Mouse (Mus musculus): ENCODE results near the gene Tmem150b.
A peak's percentile ranks its signal among the peaks of the same experiment; 100 is the strongest.

Gene Tmem150b

DNA sequence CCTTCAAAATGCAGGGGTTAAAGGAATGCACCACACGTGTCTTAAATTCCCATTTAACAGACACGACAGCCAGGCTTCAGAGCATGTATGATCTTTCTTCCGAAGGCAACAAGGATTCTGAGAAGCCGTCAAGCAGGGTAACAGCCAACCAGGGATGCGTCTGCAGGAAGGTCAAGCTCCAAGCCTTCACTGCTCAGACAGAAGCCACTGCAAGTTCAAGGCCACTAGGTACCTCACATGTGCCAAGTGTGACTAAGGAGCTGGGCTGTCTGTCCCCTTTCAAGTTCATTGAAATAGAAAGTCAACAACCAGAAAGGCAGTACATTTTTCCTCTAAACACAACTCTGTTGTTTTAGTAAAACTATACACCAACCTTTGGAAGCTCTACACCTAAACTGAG lies 58.2 kb downstream of the Tmem150b start:
- Histone ChIP-seq H3K36me3 (ENCODE audit: insufficient read depth, low read length) (peaks cover 76% of the 10 kb centered on the region), H3K27me3 (ENCODE audit: insufficient read depth, low read length) (no peaks in the 10 kb centered on the region), H3K4me3 (replicated peaks; ENCODE audit: low read length) (no peak overlapping the region), H3K4me1 (replicated peaks; ENCODE audit: low read depth, low read length) (peaks cover 63% of the 10 kb centered on the region), H3K9me3 (ENCODE audit: low read length) (no peaks in the 10 kb centered on the region)
- TF ChIP-seq NANOG (IDR thresholded peaks at IDR 0.05; ENCODE audit: borderline replicate concordance, low read length) (no peak), CTCF (conservative IDR thresholded peaks at IDR 0.05; ENCODE audit: low read length) (no peak), POU5F1 (IDR thresholded peaks at IDR 0.05; ENCODE audit: borderline replicate concordance, low read length) (no peak)

DNA sequence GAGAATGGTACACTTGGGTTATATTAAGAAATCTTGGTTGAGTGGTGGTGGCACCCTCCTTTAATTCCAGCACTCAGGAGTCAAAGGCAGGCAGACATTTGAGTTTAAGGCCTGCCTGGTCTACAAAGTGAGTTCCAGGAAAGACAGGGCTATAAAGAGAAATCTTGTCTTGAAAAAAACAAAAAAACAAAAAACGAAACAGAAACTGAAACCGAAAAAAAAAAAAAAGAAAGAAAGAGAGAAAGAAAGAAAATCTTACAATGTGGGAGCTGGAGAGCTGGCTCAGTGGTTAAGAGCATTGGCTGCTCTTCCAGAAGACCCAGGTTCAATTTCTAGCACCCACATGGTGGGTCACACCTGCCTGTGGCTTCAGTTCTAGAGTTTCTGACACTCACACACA lies 61.3 kb downstream of the Tmem150b start:
- Histone ChIP-seq H3K36me3 (ENCODE audit: insufficient read depth, low read length) (peaks cover 64% of the 10 kb centered on the region), H3K9me3 (ENCODE audit: low read length) (no peaks in the 10 kb centered on the region), H3K27me3 (ENCODE audit: insufficient read depth, low read length) (no peaks in the 10 kb centered on the region), H3K4me1 (replicated peaks; ENCODE audit: low read depth, low read length) (peaks cover 62% of the 10 kb centered on the region), H3K4me3 (replicated peaks; ENCODE audit: low read length) (no peak overlapping the region)
- TF ChIP-seq CTCF (conservative IDR thresholded peaks at IDR 0.05; ENCODE audit: low read length) (no peak), NANOG (IDR thresholded peaks at IDR 0.05; ENCODE audit: borderline replicate concordance, low read length) (no peak), POU5F1 (IDR thresholded peaks at IDR 0.05; ENCODE audit: borderline replicate concordance, low read length) (no peak)

DNA sequence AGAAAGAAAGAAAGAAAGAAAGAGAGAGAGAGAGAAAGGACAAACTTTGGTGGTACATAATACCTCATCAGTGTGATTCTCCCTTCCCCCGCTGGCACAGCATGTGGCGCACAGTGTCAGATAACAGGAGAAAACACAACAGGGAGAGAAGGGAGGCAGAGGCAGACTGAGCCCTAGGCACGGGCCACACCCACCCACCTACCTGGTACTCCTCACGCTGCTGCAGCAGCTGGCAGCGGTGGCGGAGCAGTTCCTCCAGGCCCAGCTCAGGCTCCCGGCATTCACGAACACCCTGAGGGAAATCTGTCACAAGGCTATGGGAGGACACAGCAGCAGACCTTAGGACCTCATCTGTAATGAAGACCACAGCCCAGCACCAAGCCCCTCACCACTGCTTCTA lies 61.9 kb downstream of the Tmem150b start:
- TF ChIP-seq NANOG (IDR thresholded peaks at IDR 0.05; ENCODE audit: borderline replicate concordance, low read length): no peak
- TF ChIP-seq CTCF (conservative IDR thresholded peaks at IDR 0.05; ENCODE audit: low read length): no peak
- TF ChIP-seq POU5F1 (IDR thresholded peaks at IDR 0.05; ENCODE audit: borderline replicate concordance, low read length): no peak
- H3K9me3 ChIP-seq (ENCODE audit: low read length): no peaks in the 10 kb centered on the region
- no peaks in the 10 kb centered on the region for H3K27me3 ChIP-seq (ENCODE audit: insufficient read depth, low read length)
- peaks cover 58% of the 10 kb centered on the region for H3K36me3 ChIP-seq (ENCODE audit: insufficient read depth, low read length)
- H3K4me3 ChIP-seq (replicated peaks; ENCODE audit: low read length): no peak overlapping the region
- H3K4me1 ChIP-seq (replicated peaks; ENCODE audit: low read depth, low read length): peaks cover 56% of the 10 kb centered on the region

DNA sequence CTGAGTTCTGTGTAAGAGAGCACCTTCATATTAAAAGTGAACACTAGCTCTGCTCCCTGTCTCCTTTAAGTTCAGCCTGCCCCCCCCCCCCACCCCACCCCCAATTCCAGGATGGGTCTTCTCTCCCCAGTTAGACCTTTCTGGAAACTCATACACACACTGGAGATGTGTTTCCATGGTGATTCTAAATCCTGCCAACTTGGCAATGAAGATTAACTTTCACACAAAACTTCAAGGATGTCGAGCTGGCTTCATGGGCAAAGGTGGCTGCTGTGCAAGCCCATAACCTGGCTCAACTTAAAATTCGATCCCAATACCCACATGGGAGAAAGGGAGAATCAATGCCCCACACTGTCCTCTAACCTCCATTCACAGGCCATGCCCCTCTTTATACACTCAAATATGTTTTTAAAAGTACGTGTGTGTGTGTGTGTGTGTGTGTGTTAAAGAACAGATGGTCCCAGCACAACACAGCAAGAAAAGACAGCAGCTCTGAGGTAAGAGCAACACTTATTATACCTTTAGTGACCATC lies 65.1 kb downstream of the Tmem150b start:
- H3K4me3 ChIP-seq (replicated peaks; ENCODE audit: low read length): peak overlapping the region; percentile 94
- no peaks in the 10 kb centered on the region for H3K9me3 ChIP-seq (ENCODE audit: low read length)
- H3K27me3 ChIP-seq (ENCODE audit: insufficient read depth, low read length): no peaks in the 10 kb centered on the region
- TF ChIP-seq CTCF (conservative IDR thresholded peaks at IDR 0.05; ENCODE audit: low read length) (no peak), POU5F1 (IDR thresholded peaks at IDR 0.05; ENCODE audit: borderline replicate concordance, low read length) (no peak)
- H3K36me3 ChIP-seq (ENCODE audit: insufficient read depth, low read length): peaks cover 52% of the 10 kb centered on the region
- H3K4me1 ChIP-seq (replicated peaks; ENCODE audit: low read depth, low read length): peaks cover 79% of the 10 kb centered on the region

DNA sequence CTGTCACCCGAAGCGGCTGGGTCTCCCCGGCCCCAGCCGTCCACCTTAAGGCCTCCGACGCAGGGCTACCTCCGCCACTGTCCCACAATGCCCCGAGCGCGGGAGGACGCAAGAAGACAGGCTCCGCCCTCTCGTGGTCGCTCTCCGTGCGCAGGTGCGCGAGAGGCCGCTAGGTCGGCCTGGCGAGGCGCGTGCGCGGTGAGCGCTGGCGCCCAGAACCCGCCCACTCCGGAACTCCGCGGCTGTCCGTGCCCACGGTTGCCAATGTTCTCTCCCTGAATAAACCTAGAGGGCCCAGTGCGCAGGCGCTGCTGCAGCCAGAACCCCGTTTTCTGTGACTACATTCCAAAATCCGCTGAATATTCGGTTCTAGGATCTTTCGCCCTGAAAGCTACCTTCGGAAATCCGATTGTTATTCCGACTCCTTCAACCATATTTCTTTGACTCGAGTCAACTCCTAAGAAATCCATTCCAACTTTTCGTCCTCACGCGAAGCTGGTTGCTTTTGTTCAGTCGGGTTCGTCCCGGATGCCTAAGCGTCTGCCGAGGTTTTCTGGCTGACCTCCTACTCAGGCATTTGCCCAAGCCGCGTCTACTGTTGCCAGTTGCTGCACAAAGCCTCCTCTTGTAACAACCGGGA lies 66.0 kb downstream of the Tmem150b start, which contains the start of gene Ppp6r1:
Gene Ppp6r1, minus strand, starts transcription at position 108 of the 640 bp plus-strand sequence.
- no peak for TF ChIP-seq NANOG (IDR thresholded peaks at IDR 0.05; ENCODE audit: borderline replicate concordance, low read length)
- no peak for TF ChIP-seq CTCF (conservative IDR thresholded peaks at IDR 0.05; ENCODE audit: low read length)
- no peak for TF ChIP-seq POU5F1 (IDR thresholded peaks at IDR 0.05; ENCODE audit: borderline replicate concordance, low read length)
- no peaks in the 10 kb centered on the region for H3K9me3 ChIP-seq (ENCODE audit: low read length)
- peak within 1 kb of the TSS; percentile 94 for H3K4me3 ChIP-seq (replicated peaks; ENCODE audit: low read length)
- no peaks in the 10 kb centered on the region for H3K27me3 ChIP-seq (ENCODE audit: insufficient read depth, low read length)
- H3K4me1 ChIP-seq (replicated peaks; ENCODE audit: low read depth, low read length): peaks cover 79% of the 10 kb centered on the region
- H3K36me3 ChIP-seq (ENCODE audit: insufficient read depth, low read length): peaks cover 54% of the 10 kb centered on the region

DNA sequence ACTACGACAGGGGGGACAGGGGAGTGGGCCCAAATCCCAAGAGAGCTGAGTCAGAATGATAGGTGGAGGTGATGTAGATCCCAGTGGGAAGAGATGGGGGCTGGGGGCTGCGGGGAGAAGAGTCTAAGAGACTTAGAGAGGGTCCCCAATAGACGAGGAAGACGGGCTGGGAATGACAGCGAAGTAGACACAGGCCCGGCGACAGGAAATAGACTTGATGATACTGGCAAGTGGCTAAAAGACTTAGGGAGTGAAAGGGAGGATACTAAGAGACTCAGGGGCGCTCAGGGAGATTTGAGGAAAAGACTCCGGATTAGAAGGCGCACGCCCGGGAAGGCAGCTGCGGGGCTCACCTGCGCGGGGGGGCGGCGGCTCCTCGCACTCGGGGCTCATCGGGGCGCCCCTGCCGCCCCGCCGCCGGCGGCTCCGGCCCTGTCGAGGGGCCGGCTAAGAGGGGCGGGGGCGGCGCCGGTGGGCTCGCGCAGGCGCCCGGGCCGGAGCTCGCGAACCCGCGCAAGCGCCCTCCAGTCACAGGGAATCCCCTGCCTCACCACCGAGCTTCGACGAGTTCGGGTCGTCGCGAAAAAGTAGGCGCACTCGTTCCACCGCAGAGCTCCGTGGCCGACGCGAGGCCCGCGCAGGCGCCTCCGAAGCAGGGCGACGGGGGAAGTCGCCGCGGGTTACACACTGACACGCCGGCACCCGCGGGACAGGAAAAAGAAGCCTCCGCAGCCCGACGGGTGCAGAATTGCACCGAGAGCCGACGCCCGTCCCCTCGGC lies 66.7 kb downstream of the Tmem150b start:
- Histone ChIP-seq H3K4me1 (replicated peaks; ENCODE audit: low read depth, low read length) (peaks cover 82% of the 10 kb centered on the region), H3K27me3 (ENCODE audit: insufficient read depth, low read length) (no peaks in the 10 kb centered on the region), H3K4me3 (replicated peaks; ENCODE audit: low read length) (peak overlapping the region; percentile 94), H3K36me3 (ENCODE audit: insufficient read depth, low read length) (peaks cover 55% of the 10 kb centered on the region), H3K9me3 (ENCODE audit: low read length) (no peaks in the 10 kb centered on the region)
- TF ChIP-seq CTCF (conservative IDR thresholded peaks at IDR 0.05; ENCODE audit: low read length): no peak
- TF ChIP-seq NANOG (IDR thresholded peaks at IDR 0.05; ENCODE audit: borderline replicate concordance, low read length): no peak
- no peak for TF ChIP-seq POU5F1 (IDR thresholded peaks at IDR 0.05; ENCODE audit: borderline replicate concordance, low read length)

DNA sequence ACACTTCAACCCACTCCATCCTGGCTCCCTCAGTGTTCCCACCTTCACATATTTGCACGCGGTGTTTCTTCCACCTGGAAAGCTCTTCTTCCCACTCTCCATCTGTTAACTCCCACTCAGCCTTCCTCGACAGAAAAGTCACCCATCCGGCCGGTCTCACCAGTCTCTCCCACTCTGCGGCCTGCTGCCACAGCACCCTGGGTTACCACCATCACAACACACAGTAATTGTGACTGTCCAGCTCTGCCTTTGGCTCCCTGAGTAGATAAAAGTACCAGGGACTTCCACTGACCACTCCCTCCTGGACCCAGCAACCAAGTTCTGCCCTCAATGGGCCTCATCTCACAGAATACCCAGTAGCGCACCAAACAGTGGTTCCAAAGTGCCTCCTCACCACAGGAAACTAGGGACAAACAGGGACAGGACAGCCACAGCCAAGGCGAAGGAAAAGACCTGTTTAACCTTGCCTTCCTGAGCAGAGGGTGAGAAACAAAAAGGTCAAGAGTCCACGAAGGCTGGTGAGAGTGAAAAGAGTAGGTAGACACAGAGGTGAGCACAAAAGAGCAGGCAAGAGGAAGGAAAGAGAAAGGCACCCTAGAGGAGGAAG lies 67.4 kb downstream of the Tmem150b start:
- H3K36me3 ChIP-seq (ENCODE audit: insufficient read depth, low read length): peaks cover 56% of the 10 kb centered on the region
- peaks cover 82% of the 10 kb centered on the region for H3K4me1 ChIP-seq (replicated peaks; ENCODE audit: low read depth, low read length)
- H3K9me3 ChIP-seq (ENCODE audit: low read length): no peaks in the 10 kb centered on the region
- TF ChIP-seq NANOG (IDR thresholded peaks at IDR 0.05; ENCODE audit: borderline replicate concordance, low read length) (no peak), POU5F1 (IDR thresholded peaks at IDR 0.05; ENCODE audit: borderline replicate concordance, low read length) (no peak), CTCF (conservative IDR thresholded peaks at IDR 0.05; ENCODE audit: low read length) (no peak)
- no peaks in the 10 kb centered on the region for H3K27me3 ChIP-seq (ENCODE audit: insufficient read depth, low read length)
- H3K4me3 ChIP-seq (replicated peaks; ENCODE audit: low read length): peak overlapping the region; percentile 94
